Comparison of ENCODE assay signal across 7 mouse cellular contexts in genomic region chr7:100492391-100493116, GRCm38 (mm10). TPM values are rescaled to one million over a fixed set of nuclear protein-coding genes. Genes with fewer than 3 reads are reported as not detected.
DNase-seq lines count a peak whose midpoint lies in the region; ATAC-seq and TF ChIP-seq lines count a peak whose summit lies in the region.

No protein-coding gene starts in this region.

- H3K4me1 ChIP-seq in testis, adult 2 months (ENCODE audit: control insufficient read depth, insufficient read depth, low read length): peaks cover 14% of the 10 kb centered on the region
- H3K4me1 ChIP-seq in embryonic facial prominence, embryonic 11.5 days (ENCODE audit: control insufficient read depth, insufficient read depth, low read length): peaks cover 10% of the 10 kb centered on the region
- H3K4me1 ChIP-seq in hindbrain, postnatal 0 days (ENCODE audit: insufficient read depth, low read length): peaks cover 13% of the 10 kb centered on the region; the same call in 1 of the 2 replicates

- no peak for TF ChIP-seq CTCF in testis, adult 2 months (IDR thresholded peaks at IDR 0.05; ENCODE audit: control insufficient read depth, insufficient read depth, insufficient replicate concordance, low read depth, low read length)
- peak; percentile 0; the same call in 1 of the 2 replicates for TF ChIP-seq CTCF in hindbrain, postnatal 0 days (IDR thresholded peaks at IDR 0.05; ENCODE audit: low read depth)

- no peaks in the 10 kb centered on the region; the same call in 1 of the 2 replicates for H3K27me3 ChIP-seq in testis, adult 2 months (ENCODE audit: control insufficient read depth, insufficient read depth, low read length)
- no peaks in the 10 kb centered on the region for H3K27me3 ChIP-seq in embryonic facial prominence, embryonic 11.5 days (ENCODE audit: control insufficient read depth, insufficient read depth, low read length)
- H3K27me3 ChIP-seq in hindbrain, postnatal 0 days (ENCODE audit: insufficient read depth, low read length): no peaks in the 10 kb centered on the region

- ATAC-seq in embryonic facial prominence, embryonic 11.5 days (replicated peaks; ENCODE audit: insufficient number of reproducible peaks, low FRiP score, low TSS enrichment, low read depth): peak; percentile 40
- no peak for ATAC-seq in hindbrain, postnatal 0 days
- no peak for ATAC-seq in monocyte, adult 5-6 weeks (replicated peaks; ENCODE audit: insufficient number of reproducible peaks, low FRiP score, low TSS enrichment, poor library complexity, severe bottlenecking)

- peak overlapping the region; percentile 60 for H3K9ac ChIP-seq in embryonic facial prominence, embryonic 11.5 days (replicated peaks; ENCODE audit: low read length)
- H3K9ac ChIP-seq in hindbrain, postnatal 0 days (replicated peaks; ENCODE audit: low read length): peak overlapping the region; percentile 58

- no peak for DNase-seq in testis, postnatal 10 days (ENCODE audit: low spot score)
- peak; percentile 29 for DNase-seq in embryonic facial prominence, embryonic 11.5 days (ENCODE audit: low spot score)
- peak; percentile 10 for DNase-seq in hindbrain, postnatal 0 days (ENCODE audit: low spot score)
- peak; percentile 73 for DNase-seq in lung, postnatal 36 days
- peak; percentile 55 for DNase-seq in thymus, postnatal 25 days

- H3K36me3 ChIP-seq in testis, adult 2 months (ENCODE audit: control insufficient read depth, insufficient read depth, low read length): no peaks in the 10 kb centered on the region
- no peaks in the 10 kb centered on the region; the same call in 1 of the 2 replicates for H3K36me3 ChIP-seq in embryonic facial prominence, embryonic 11.5 days (replicated peaks; ENCODE audit: control insufficient read depth, insufficient read depth, low read depth, low read length)
- no peaks in the 10 kb centered on the region for H3K36me3 ChIP-seq in hindbrain, postnatal 0 days (ENCODE audit: insufficient read depth, low read length)

- peak overlapping the region; percentile 54 for H3K27ac ChIP-seq in testis, adult 2 months (ENCODE audit: control insufficient read depth, insufficient read depth, low read depth, low read length)
- H3K27ac ChIP-seq in embryonic facial prominence, embryonic 11.5 days (replicated peaks; ENCODE audit: low read depth, low read length): no peak overlapping the region
- H3K27ac ChIP-seq in hindbrain, postnatal 0 days: peak overlapping the region; percentile 45; the same call in 1 of the 2 replicates

- no peak for TF ChIP-seq POLR2A in testis, adult 2 months (IDR thresholded peaks at IDR 0.05; ENCODE audit: control insufficient read depth, low read depth, low read length)

- no peaks in the 10 kb centered on the region for H3K9me3 ChIP-seq in embryonic facial prominence, embryonic 11.5 days (replicated peaks; ENCODE audit: control insufficient read depth, low read length)
- H3K9me3 ChIP-seq in hindbrain, postnatal 0 days (ENCODE audit: low read length): no peaks in the 10 kb centered on the region

- 2% methylated on average over 35 of the region's 36 CpGs for WGBS in embryonic facial prominence, embryonic 11.5 days
- WGBS in hindbrain, postnatal 0 days: 5% methylated on average over 35 of the region's 36 CpGs

- peak overlapping the region; percentile 77 for H3K4me3 ChIP-seq in testis, adult 2 months (ENCODE audit: control insufficient read depth, low read depth, low read length)
- H3K4me3 ChIP-seq in embryonic facial prominence, embryonic 11.5 days (ENCODE audit: low read depth, low read length): peak overlapping the region; percentile 42
- peak overlapping the region; percentile 39 for H3K4me3 ChIP-seq in hindbrain, postnatal 0 days (ENCODE audit: low read length)

- peak overlapping the region; percentile 85 for H3K4me2 ChIP-seq in embryonic facial prominence, embryonic 11.5 days (ENCODE audit: low read depth, low read length)
- H3K4me2 ChIP-seq in hindbrain, postnatal 0 days (ENCODE audit: low read depth, low read length): peak overlapping the region; percentile 70

RNA-seq across cellular contexts. Expression of gene Ucp2, which starts 0.6 kb away (rescaled TPM):
- polyA plus RNA-seq in testis, adult 2 months (2012; rRNA removed): 42.2 and 53.2 TPM in 2 replicates
- polyA plus RNA-seq in embryonic facial prominence, embryonic 11.5 days (2014; fragmentation: Nextera tagmentation; extraction: Ambion mirVana): 98.4 and 108 TPM in 2 replicates
- 70.5 and 101 TPM in 2 replicates for total RNA-seq in hindbrain, postnatal 0 days (2014; rRNA removed)
- polyA plus RNA-seq in hindbrain, postnatal 0 days (2015; fragmentation: Nextera tagmentation; extraction: Ambion mirVana): 112 and 113 TPM in 2 replicates
- total RNA-seq in monocyte, adult 5-6 weeks (2017): 334 to 441 TPM (median 351 TPM) in 3 replicates

RNA-seq across cellular contexts. Expression of gene Ucp3, which starts 19.8 kb away (rescaled TPM):
- polyA plus RNA-seq in testis, adult 2 months (2012; rRNA removed): 0.73 and 1.2 TPM in 2 replicates
- polyA plus RNA-seq in embryonic facial prominence, embryonic 11.5 days (2014; fragmentation: Nextera tagmentation; extraction: Ambion mirVana): not detected in 2 replicates
- total RNA-seq in hindbrain, postnatal 0 days (2014; rRNA removed): 0.10 and 0.11 TPM in 2 replicates
- polyA plus RNA-seq in hindbrain, postnatal 0 days (2015; fragmentation: Nextera tagmentation; extraction: Ambion mirVana): 0.16 TPM in 2 replicates
- total RNA-seq in monocyte, adult 5-6 weeks (2017): 0.29 TPM in 1 of 3 replicates, not detected in the others

RNA-seq across cellular contexts. Expression of gene Dnajb13, which starts 22.2 kb away (rescaled TPM):
- 528 and 538 TPM in 2 replicates for polyA plus RNA-seq in testis, adult 2 months (2012; rRNA removed)
- 0.07 and 0.60 TPM in 2 replicates for polyA plus RNA-seq in embryonic facial prominence, embryonic 11.5 days (2014; fragmentation: Nextera tagmentation; extraction: Ambion mirVana)
- 3.9 and 7.1 TPM in 2 replicates for total RNA-seq in hindbrain, postnatal 0 days (2014; rRNA removed)
- polyA plus RNA-seq in hindbrain, postnatal 0 days (2015; fragmentation: Nextera tagmentation; extraction: Ambion mirVana): 6.4 and 7.2 TPM in 2 replicates
- 1.7 to 3.6 TPM in 2 of 3 replicates, not detected in the other for total RNA-seq in monocyte, adult 5-6 weeks (2017)

RNA-seq across cellular contexts. Expression of gene Coa4, which starts 44.3 kb away (rescaled TPM):
- polyA plus RNA-seq in testis, adult 2 months (2012; rRNA removed): 29.5 and 29.6 TPM in 2 replicates
- 15.5 and 19.5 TPM in 2 replicates for polyA plus RNA-seq in embryonic facial prominence, embryonic 11.5 days (2014; fragmentation: Nextera tagmentation; extraction: Ambion mirVana)
- 2.8 and 7.6 TPM in 2 replicates for total RNA-seq in hindbrain, postnatal 0 days (2014; rRNA removed)
- 4.9 and 6.2 TPM in 2 replicates for polyA plus RNA-seq in hindbrain, postnatal 0 days (2015; fragmentation: Nextera tagmentation; extraction: Ambion mirVana)
- 6.1 to 12.5 TPM (median 7.5 TPM) in 3 replicates for total RNA-seq in monocyte, adult 5-6 weeks (2017)

Comparison
In these comparisons a context has a peak if more than half of its experiments do, and no peak if none do; other contexts are left out.
1. RNA of gene Dnajb13, which starts 22.2 kb away (polyA plus RNA-seq): 528 to 538 TPM in testis, adult 2 months; 6.4 to 7.2 TPM in hindbrain, postnatal 0 days and 0.07 to 0.60 TPM in embryonic facial prominence, embryonic 11.5 days; every median in the first group is over 10 times any median in the second.
2. Peak in every context shown above with its lines, with median percentiles within 50 percentile points of each other: H3K4me3 ChIP-seq.